Mouse (Mus musculus) cerebellum, adult 2 months (tissue): ENCODE data around the gene Ppp1r8.

Experiments
- CTCF ChIP-seq: fragments of 200-500 bp; IDR thresholded peaks from 2 replicates; pipeline ENCODE4 v1.5.1; 2011; ENCODE audit warnings: low read depth, mild to moderate bottlenecking, control low read depth, low read length, moderate library complexity, borderline replicate concordance; ENCODE audit not compliant: insufficient read depth
- POLR2A ChIP-seq: fragments of 200-500 bp; IDR thresholded peaks from 2 replicates; pipeline ENCODE4 v1.6.1; 2011; ENCODE audit warnings: low read length, control low read depth, borderline replicate concordance; ENCODE audit not compliant: insufficient read depth

DNA sequence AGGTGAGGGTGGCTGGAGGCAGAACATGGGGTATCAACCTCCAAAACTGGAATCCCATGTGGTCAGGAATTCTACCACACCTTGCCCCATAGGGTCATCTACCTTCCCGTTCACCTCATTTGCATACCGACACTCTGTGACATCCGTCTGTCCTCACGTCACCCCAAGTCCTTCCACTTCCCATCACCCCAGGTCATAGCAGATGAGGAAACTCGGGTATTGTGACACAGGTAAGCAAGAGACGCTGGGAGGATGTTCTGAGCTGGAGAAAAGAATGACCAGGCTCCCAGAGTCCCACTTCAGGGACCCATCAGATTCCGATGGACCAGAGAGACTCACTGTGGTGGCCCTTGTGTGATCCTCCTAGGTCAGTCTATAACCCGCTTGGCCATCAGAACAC, 48.2 kb downstream of the Ppp1r8 start:
- TF ChIP-seq CTCF (no peak), POLR2A (no peak)
